Mouse (Mus musculus) mouse trophoblast stem cell (cell line): ENCODE measurements around the gene Mipep.

Experiments
- in situ Hi-C, 2 experiments: fragments of 300-500 bp; cut with MseI, MboI; formaldehyde crosslinking; loops; 2 replicates in 1 of 2; 3 replicates in 1 of 2; pipeline ENCODE4 v1.15.1; 2025

The Mipep gene

GRCm38 (mm10) chr14:60799762-60800728 is 15.7 kb downstream of the Mipep start:
- in situ Hi-C loops, result loop anchor here (10.0 kb wide), 2 partner anchors 285 to 495 kb away; no protein-coding TSS in a partner anchor

GRCm38 (mm10) chr14:60802026-60802425 is 17.7 kb downstream of the Mipep start:
- in situ Hi-C loops, result loop anchor here (10.0 kb wide), 2 partner anchors 283 to 493 kb away; no protein-coding TSS in a partner anchor

- in situ Hi-C loops, result loop anchor here (10.0 kb wide), 2 partner anchors 280 to 490 kb away; no protein-coding TSS in a partner anchor
These were observed 20.6 kb downstream of the Mipep start for GRCm38 (mm10) chr14:60804978-60805377.

- in situ Hi-C loops, result loop anchor here (10.0 kb wide), 2 partner anchors 279 to 489 kb away; no protein-coding TSS in a partner anchor
These were observed 21.5 kb downstream of the Mipep start for GRCm38 (mm10) chr14:60805871-60806270.

GRCm38 (mm10) chr14:60806891-60807344 is 22.5 kb downstream of the Mipep start:
- in situ Hi-C loops, result loop anchor here (10.0 kb wide), 2 partner anchors 278 to 488 kb away; no protein-coding TSS in a partner anchor

GRCm38 (mm10) chr14:60809881-60810280 is 25.5 kb downstream of the Mipep start:
- in situ Hi-C loops, result loop anchor here (10.0 kb wide), 2 partner anchors 275 to 485 kb away; no protein-coding TSS in a partner anchor

- in situ Hi-C loops, result no loop called here
These were observed 27.2 kb downstream of the Mipep start for GRCm38 (mm10) chr14:60811547-60811946.

GRCm38 (mm10) chr14:60815098-60815497 is 30.7 kb downstream of the Mipep start:
- in situ Hi-C loops, result no loop called here

GRCm38 (mm10) chr14:60818045-60818444 is 33.7 kb downstream of the Mipep start:
- in situ Hi-C loops, result no loop called here

GRCm38 (mm10) chr14:60830096-60830495 is 45.7 kb downstream of the Mipep start:
- in situ Hi-C loops, result no loop called here

- in situ Hi-C loops, result no loop called here
These were observed 52.3 kb downstream of the Mipep start for GRCm38 (mm10) chr14:60836709-60837108.

- in situ Hi-C loops, result no loop called here
These were observed 55.3 kb downstream of the Mipep start for GRCm38 (mm10) chr14:60839654-60840053.

- in situ Hi-C loops, result no loop called here
These were observed 57.7 kb downstream of the Mipep start for GRCm38 (mm10) chr14:60841977-60842659.

- in situ Hi-C loops, result no loop called here
These were observed 59.2 kb downstream of the Mipep start for GRCm38 (mm10) chr14:60843596-60843995.

- in situ Hi-C loops, result no loop called here
These were observed 61.1 kb downstream of the Mipep start for GRCm38 (mm10) chr14:60845261-60846045.

- in situ Hi-C loops, result no loop called here
These were observed 61.8 kb downstream of the Mipep start for GRCm38 (mm10) chr14:60846174-60846573.

GRCm38 (mm10) chr14:60848194-60848593 is 63.8 kb downstream of the Mipep start:
- in situ Hi-C loops, result no loop called here

- in situ Hi-C loops, result no loop called here
These were observed 65.7 kb downstream of the Mipep start for GRCm38 (mm10) chr14:60850101-60850500.

GRCm38 (mm10) chr14:60851632-60852031 is 67.3 kb downstream of the Mipep start:
- in situ Hi-C loops, result no loop called here

- in situ Hi-C loops, result no loop called here
These were observed 72.0 kb downstream of the Mipep start for GRCm38 (mm10) chr14:60856199-60856912.

GRCm38 (mm10) chr14:60856913-60857300 is 72.5 kb downstream of the Mipep start:
- in situ Hi-C loops, result no loop called here
